Mouse (Mus musculus): ENCODE results near the gene Kcnk6.

DNA sequence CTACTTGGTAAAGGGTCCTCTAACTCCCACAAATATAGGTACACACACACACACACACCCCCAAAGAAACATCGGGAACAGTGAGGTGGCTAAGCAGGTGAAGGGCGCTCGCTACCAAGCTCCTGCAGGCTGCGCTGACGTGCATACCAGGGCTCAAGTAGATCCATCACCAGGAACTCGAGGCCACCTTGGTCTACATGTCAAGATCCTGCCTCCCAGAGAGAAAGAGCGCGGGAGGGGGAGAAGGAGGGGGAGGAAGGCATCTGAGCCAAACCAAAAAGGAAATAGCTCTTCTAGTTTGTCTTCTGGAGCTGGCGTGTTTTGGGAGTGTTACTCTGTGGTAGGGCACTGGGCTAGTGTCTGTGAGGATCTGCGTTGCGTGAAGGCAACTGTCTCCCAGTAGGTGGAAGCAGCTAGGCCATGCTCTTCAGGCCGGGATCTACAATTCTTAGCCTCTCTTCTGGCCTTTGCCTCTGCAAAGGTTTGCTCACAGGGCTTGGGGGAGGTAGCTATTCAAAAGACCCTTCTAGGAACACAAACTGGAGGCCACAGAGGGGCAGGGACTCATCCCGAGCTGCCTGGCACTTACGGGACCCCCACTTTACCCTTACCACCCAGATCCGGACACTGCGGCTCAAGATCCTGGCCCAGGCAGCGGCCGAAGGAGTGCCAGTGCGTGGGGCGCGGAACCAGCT lies 14.5 kb upstream of the Kcnk6 start:
- TF ChIP-seq CTCF (IDR thresholded peaks at IDR 0.05; ENCODE audit: low read depth, low read length) = no peak
- TF ChIP-seq POLR2A (IDR thresholded peaks at IDR 0.05; ENCODE audit: extremely low read depth, insufficient read depth, low read length) = no peak
